Mouse (Mus musculus) urinary bladder, postnatal 25 days (tissue): Measurements from ENCODE around the gene Nudt15.

Experiments
- DNase-seq: peaks from one replicate; pipeline ENCODE4 v3.0.0; 2022; ENCODE audit warnings: low spot score

Gene Nudt15

DNA sequence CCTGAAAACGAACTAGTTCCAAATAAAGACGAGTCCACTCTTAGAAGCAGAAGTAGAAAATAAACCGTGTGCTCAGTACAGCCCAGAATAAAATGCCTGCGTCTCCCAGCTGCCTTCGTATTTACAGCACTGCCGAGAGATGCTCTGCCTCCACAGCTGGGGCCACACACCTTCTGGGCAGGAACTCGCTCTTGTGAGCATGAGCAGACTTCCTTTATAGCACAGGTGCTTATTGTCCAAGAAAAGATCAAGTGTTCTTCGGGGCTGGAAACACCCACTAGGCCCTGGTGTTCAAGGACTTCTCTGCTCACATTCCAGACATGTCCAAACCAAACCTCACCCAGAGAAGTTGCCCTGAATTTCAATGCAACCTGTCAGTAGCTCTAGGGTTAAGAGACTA, 77.4 kb downstream of the Nudt15 start:
- DNase-seq, result no peak

- DNase-seq, result no peak
These were observed 78.5 kb downstream of the Nudt15 start for GRCm38 (mm10) chr14:73469506-73469905.
